Mouse (Mus musculus) small intestine, adult 2 months (tissue): ENCODE measurements around the gene Kcnj14.

Experiments used
- CTCF ChIP-seq: fragments of 200-500 bp; IDR thresholded peaks from 2 replicates; pipeline ENCODE4 v1.5.1; 2012; ENCODE audit warnings: low read depth, mild to moderate bottlenecking, control low read depth, inconsistent platforms, low read length, moderate library complexity, mixed read lengths; ENCODE audit not compliant: insufficient replicate concordance, insufficient read length; ENCODE audit errors: extremely low read depth
- POLR2A ChIP-seq: fragments of 200-500 bp; IDR thresholded peaks from 2 replicates; pipeline ENCODE4 v1.6.1; 2012; ENCODE audit warnings: low read depth, mild to moderate bottlenecking, control low read depth, inconsistent platforms, low read length, moderate library complexity

DNA sequence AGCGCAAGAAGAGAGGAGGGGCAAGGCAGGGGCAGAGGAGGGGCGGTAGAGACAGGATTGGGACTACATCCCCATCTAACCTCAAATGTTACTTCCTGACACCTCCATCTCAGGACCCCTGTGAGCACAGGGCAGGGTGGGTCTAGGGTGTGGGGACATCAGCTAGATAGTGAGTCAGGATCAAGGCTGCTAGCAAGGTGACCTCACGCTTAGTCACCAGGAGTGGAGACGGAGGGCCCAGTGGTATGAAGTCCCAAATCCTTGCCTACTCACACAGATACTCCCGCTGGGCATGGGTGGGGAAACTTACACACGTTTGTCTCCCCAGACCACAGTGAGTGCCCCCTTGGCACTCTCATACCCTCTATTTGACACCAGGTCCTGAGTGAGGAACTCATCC lies 22.0 kb downstream of the Kcnj14 start:
- TF ChIP-seq CTCF, result no peak
- no peak for TF ChIP-seq POLR2A
